Mouse (Mus musculus) spleen, adult 12 weeks (tissue): Measurements from ENCODE around the gene 1700029H14Rik.
A peak's percentile ranks its signal among the peaks of the same experiment; 100 is the strongest.

Experiments
- DNase-seq: peaks from one replicate; pipeline ENCODE4 v3.0.0; 2022; ENCODE audit warnings: low spot score

Gene 1700029H14Rik

GRCm38 (mm10) chr8:13562118-13562517 is at the start of gene 1700029H14Rik:
TSS of gene 1700029H14Rik (minus strand) at chr8:13562461.
- DNase-seq = no peak

DNA sequence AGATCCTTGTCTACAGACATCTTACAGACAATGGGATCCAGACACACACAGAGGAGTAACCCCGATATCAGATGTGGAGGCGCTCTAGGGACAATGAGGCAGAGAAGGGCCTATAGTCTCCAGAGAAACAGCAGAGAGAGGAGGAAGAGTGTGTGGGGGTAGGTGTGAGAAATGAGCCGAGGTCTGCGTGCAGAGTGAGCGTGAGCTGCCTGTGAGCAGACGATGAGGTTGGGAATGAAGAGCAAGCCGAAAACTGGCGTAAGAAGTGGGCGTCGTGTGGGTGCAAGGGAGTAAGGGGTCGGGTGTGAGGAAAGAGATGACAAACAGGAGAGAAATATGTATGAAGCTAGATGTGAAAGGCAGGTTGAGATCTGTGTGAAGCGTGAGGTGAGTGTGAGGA is 49.4 kb upstream of the 1700029H14Rik start:
- no peak for DNase-seq

DNA sequence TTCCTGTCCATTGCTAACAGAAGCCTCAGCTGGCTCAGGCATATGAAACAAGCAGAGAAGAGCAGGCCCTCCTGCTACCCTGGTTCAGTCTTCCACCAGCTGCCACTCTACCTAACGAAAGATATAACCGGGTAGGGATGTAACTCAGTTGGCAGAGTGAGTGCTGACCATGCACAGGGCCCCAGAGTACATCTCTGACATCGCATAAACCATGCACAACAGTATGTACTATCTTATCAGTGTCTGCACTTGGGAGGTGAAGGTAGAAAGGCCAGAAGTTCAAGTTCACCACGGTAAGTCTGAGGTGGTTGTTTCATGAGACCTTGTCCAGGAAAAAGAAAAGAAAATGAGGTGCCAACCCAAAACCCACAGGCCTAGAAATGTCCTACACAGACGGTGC is 47.7 kb upstream of the 1700029H14Rik start:
- DNase-seq = no peak

DNA sequence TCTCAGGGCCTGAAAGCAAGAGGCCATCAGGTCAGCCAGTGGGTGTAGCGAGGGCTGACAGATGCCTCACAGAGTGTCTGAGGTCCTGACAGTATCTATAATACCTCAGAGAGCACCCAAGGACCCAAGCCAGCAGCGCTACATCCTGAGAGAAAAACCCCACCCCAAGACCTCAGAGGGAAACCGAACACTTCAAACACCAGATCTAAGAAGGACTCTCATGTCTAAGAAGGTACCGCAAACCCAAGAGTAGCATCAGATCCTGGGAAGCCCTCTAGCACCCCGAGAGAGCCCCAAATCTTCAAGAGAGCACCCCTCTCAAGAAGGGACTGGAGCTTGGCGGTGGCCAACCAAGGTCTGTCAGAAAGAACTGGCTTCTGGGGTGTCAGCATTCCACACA is 46.7 kb upstream of the 1700029H14Rik start:
- DNase-seq = no peak

- DNase-seq = no peak
Measured at GRCm38 (mm10) chr8:13605920-13606480, 43.7 kb upstream of the 1700029H14Rik start.

DNA sequence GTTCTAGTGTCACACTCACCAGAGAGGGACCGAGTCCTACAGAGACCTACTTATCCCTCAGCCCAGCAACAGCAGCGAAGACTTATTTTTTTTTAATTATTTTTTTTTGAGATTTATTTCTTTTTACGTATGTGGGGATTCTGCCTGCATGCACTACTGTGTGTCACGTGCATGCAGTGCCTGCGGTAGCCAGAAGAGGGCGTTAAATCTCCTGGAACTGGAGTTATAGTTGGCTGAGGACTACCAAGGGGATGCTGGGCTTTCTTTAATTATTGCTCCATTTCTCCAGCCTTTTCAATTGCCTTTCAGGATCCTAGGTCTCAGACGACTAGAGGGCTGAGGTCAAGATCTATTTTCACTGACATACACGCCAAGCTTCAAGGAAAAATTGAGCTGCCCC is 40.4 kb upstream of the 1700029H14Rik start:
- peak; percentile 14 for DNase-seq

GRCm38 (mm10) chr8:13601166-13601565 is 38.9 kb upstream of the 1700029H14Rik start:
- DNase-seq = peak; percentile 24

- DNase-seq = no peak
Measured at GRCm38 (mm10) chr8:13600716-13601115, 38.5 kb upstream of the 1700029H14Rik start.

GRCm38 (mm10) chr8:13600204-13600603 is 37.9 kb upstream of the 1700029H14Rik start:
- peak; percentile 53 for DNase-seq

DNA sequence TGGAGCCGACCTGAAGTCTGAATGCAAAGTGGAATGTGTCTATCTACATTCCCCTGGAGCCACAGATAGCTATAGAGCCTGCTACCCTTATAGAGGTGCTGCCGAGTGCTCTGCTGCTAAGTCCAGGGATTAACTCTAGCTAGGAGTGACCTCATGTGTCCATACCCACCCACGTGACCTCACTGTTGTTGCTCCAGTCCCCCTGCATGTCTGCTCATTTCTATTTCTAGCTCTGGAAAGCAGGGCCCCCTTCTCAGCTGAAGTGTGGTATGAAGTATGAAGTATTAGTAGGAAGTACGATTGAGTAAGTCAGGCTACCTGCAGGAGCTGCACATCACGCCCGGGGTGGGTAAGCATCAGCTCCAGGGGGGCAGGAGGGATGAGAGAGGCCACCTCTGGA is 35.5 kb upstream of the 1700029H14Rik start:
- no peak for DNase-seq

DNA sequence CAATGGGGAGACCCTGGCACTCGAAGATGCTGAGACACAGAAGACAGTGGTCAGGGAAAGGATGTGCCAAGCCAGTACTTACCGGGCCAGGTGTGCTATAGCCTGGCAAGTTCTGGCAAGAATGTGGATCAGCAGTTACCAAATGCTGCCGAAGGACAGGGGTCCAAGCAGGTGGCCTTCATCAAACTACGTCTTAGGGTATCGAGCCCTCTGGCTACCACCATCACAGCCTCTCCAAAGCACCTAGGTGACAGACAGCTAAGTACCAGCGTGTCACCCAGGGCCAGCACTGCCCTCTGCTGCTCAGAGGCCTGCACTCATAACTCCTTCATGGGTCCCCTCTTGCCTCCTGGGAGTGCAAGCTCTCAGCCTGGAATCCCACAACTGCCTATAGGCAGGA is 33.6 kb upstream of the 1700029H14Rik start:
- DNase-seq = no peak

- DNase-seq = peak; percentile 63
Measured at GRCm38 (mm10) chr8:13594884-13595323, 32.6 kb upstream of the 1700029H14Rik start.

DNA sequence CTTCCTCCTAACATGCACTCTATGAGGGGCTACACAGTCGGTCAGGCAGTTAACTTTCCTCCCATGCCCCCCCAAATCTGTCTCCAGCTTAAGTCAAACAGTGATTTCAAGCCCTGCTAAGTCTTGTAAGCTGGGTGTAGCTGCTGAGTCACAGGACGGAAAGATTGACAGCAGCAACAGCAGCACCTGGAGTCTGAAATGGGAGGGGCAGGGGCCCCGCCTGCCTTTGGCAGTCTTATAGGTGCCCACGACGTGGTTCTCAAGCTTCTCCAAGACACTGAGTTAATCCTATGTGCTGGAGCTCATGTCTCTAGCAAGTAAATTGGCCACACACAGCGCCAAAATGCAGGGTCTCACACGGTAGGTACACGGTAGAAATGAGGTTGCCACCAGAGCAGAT is 31.1 kb upstream of the 1700029H14Rik start:
- no peak for DNase-seq

- no peak for DNase-seq
Measured at GRCm38 (mm10) chr8:13591246-13591645, 29.0 kb upstream of the 1700029H14Rik start.

DNA sequence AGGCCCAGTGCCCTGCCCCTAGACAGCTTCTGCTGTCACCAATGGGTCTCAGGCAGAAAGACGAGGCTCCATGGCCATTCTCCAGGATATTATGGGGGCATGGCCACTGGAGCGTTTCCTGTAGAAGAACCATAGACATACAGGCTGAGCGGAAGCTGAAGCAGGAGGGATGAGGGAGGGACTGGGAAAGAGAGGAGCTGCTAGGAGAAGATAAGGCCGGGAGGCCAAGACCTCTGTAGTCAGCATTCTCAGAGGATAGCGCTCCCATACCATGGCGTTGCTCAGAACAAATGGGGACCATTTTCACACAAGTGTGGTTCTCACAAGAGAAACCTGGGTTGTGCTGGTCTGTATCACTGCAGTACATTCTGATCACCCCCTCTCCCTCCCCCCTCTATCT is 26.8 kb upstream of the 1700029H14Rik start:
- no peak for DNase-seq

- DNase-seq = no peak
Measured at GRCm38 (mm10) chr8:13584652-13585051, 22.4 kb upstream of the 1700029H14Rik start.

GRCm38 (mm10) chr8:13577869-13578268 is 15.6 kb upstream of the 1700029H14Rik start:
- DNase-seq = no peak

DNA sequence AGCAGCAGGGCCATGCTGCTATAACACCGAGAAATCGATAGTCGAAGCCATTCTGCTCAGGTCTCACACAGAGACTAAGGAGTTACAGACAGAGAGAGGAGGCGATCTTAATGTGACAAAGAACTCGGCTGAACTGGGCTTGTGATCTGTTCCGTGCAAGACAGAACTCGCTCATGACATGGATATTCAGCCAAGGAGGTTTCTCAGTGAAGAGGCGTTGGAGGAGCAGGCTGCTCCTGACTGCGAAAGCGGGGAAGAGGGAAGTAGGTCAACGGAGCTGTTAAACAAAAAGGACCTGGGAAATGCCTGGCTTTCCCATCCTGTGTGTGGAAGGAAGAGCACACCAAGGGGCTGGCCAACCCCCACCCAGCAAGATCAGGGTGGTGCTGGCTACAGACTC is 9.7 kb upstream of the 1700029H14Rik start:
- DNase-seq = no peak

- DNase-seq = no peak
Measured at GRCm38 (mm10) chr8:13557526-13557925, 4.7 kb downstream of the 1700029H14Rik start.

- no peak for DNase-seq
Measured at GRCm38 (mm10) chr8:13551574-13551830, 10.8 kb downstream of the 1700029H14Rik start.

GRCm38 (mm10) chr8:13550718-13551573 is 11.3 kb downstream of the 1700029H14Rik start:
- peak; percentile 47 for DNase-seq

DNA sequence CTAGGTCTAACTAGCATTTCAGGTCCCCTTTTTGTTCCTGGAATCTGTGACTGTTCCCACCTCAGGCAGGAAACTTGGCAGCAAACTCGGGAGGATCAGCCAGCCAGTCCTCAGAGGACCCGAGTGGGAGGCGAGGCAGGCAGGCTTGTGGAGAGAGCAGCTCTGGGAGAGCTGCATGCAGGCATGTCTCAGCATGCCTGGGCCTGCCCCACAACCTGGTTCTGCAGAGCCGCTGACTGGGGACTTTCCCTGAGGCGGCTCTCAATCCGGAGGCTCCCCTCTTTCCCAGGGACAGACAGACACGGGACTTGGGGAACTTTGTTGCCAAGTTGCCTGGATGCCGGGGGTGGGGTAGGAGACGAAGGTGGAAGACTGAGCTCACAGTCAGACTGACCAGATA is 13.4 kb downstream of the 1700029H14Rik start:
- DNase-seq = no peak

GRCm38 (mm10) chr8:13548235-13548634 is 14.0 kb downstream of the 1700029H14Rik start:
- DNase-seq = no peak

DNA sequence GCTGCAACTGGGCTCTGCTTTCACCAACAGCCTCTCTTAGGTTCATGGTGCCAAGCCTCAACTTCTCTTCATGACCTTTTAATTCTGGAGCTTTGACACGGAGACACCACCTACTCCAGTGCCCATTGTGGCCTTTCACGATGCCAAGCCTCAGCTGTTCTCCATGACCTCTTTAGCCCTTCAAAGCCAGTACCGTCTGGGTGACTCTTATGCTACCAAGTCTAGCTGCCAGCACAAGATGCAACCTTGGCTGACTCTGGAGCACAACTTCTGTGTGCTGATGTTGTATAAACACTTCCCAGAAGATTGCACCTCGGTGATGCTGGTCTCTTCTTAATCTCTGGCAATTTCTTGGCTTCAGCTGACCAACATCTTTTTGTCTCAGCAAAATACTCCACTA is 15.8 kb downstream of the 1700029H14Rik start:
- no peak for DNase-seq
